Mouse (Mus musculus): ENCODE measurements around the gene Lmna.

The Lmna gene

GRCm38 (mm10) chr3:88539397-88539796 lies 29.6 kb upstream of the Lmna start:
- DNase-seq (ENCODE audit: low read depth, low spot score), result no peak

- DNase-seq (ENCODE audit: low read depth, low spot score), result no peak
Measured at GRCm38 (mm10) chr3:88538271-88539145, 28.8 kb upstream of the Lmna start.

GRCm38 (mm10) chr3:88537146-88537545 lies 27.4 kb upstream of the Lmna start:
- DNase-seq (ENCODE audit: low read depth, low spot score), result no peak

- no peak for DNase-seq (ENCODE audit: low read depth, low spot score)
Measured at GRCm38 (mm10) chr3:88536103-88536930, 26.6 kb upstream of the Lmna start.

GRCm38 (mm10) chr3:88535527-88535926 lies 25.8 kb upstream of the Lmna start:
- DNase-seq (ENCODE audit: low read depth, low spot score), result no peak

- no peak for DNase-seq (ENCODE audit: low read depth, low spot score)
Measured at GRCm38 (mm10) chr3:88535005-88535404, 25.2 kb upstream of the Lmna start.

GRCm38 (mm10) chr3:88533706-88534105 lies 23.9 kb upstream of the Lmna start:
- DNase-seq (ENCODE audit: low read depth, low spot score), result no peak

- no peak for DNase-seq (ENCODE audit: low read depth, low spot score)
Measured at GRCm38 (mm10) chr3:88532689-88533511, 23.1 kb upstream of the Lmna start.

- DNase-seq (ENCODE audit: low read depth, low spot score), result peak; percentile 36
Measured at GRCm38 (mm10) chr3:88532299-88532674, 22.5 kb upstream of the Lmna start, which contains the start of gene Mex3a. Mex3a (plus strand) TSS chr3:88532395.

GRCm38 (mm10) chr3:88531348-88532298 lies 21.9 kb upstream of the Lmna start:
- peak; percentile 89 for DNase-seq (ENCODE audit: low read depth, low spot score)

GRCm38 (mm10) chr3:88530082-88530864 lies 20.5 kb upstream of the Lmna start:
- no peak for DNase-seq (ENCODE audit: low read depth, low spot score)

GRCm38 (mm10) chr3:88529204-88530000 lies 19.6 kb upstream of the Lmna start:
- DNase-seq (ENCODE audit: low read depth, low spot score), result no peak

- no peak for DNase-seq (ENCODE audit: low read depth, low spot score)
Measured at GRCm38 (mm10) chr3:88528646-88529045, 18.9 kb upstream of the Lmna start.

GRCm38 (mm10) chr3:88527565-88527964 lies 17.8 kb upstream of the Lmna start:
- DNase-seq (ENCODE audit: low read depth, low spot score), result no peak

GRCm38 (mm10) chr3:88526157-88527131 lies 16.7 kb upstream of the Lmna start:
- DNase-seq (ENCODE audit: low read depth, low spot score), result peak; percentile 89

GRCm38 (mm10) chr3:88525021-88525420 lies 15.3 kb upstream of the Lmna start:
- DNase-seq (ENCODE audit: low read depth, low spot score), result no peak

GRCm38 (mm10) chr3:88523027-88523426 lies 13.3 kb upstream of the Lmna start:
- DNase-seq (ENCODE audit: low read depth, low spot score), result no peak
